Mouse (Mus musculus): Measurements from ENCODE around the gene Add1.

GRCm38 (mm10) chr5:34538527-34538926, 34.9 kb upstream of the Add1 start:
- TF ChIP-seq GATA1 (IDR thresholded peaks at IDR 0.05; ENCODE audit: low read length) (no peak), TAL1 (IDR thresholded peaks at IDR 0.05; ENCODE audit: low read length) (no peak)

All from erythroblast, embryonic 14.5 days (primary cell).